Mouse (Mus musculus) heart, adult 2 months (tissue): ENCODE data around the gene Casd1.

ENCODE experiments used
- CTCF ChIP-seq: fragments of 200-600 bp; IDR thresholded peaks from 2 replicates; pipeline ENCODE4 v1.8.1; 2022; ENCODE audit warnings: antibody characterized with exemption, mild to moderate bottlenecking, moderate library complexity
- EP300 ChIP-seq: fragments of 200-500 bp; IDR thresholded peaks from 2 replicates; pipeline ENCODE4 v1.6.1; 2011; ENCODE audit warnings: low read depth, low read length, control low read depth; ENCODE audit not compliant: insufficient read depth

GRCm38 (mm10) chr6:4612431-4612830 is 11.8 kb downstream of the Casd1 start:
- TF ChIP-seq EP300 (no peak), CTCF (no peak)
